Comparison of ENCODE assay signal across 18 mouse cellular contexts in the genomic region with DNA sequence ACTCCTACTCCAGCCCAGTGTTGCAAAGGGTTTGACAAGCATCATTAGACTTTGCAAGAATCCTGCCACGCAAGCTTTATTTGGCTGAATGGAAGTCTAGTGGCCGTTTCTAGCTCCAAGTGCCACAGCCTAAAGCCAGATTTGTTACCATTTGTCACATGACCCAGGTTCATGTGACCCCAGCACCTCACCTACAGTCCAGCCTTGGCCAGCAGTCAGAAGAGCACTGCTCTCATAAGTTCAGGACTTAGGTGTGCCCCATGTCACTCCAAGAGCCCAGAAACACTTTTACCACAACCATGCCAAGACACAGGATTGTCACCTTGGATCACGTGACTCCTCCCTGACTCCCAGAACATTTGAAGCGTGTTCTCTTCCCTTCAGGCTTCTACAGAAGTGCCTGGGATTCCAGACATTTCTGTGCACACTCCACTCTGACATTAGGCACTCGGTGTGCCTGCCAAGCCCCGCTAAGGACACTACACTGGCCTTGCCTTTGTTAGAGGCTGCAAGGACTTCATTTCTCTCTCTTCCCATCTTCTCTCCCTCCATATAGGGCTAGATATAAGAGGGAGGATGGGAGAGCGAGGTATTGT. TPM values are rescaled to one million over a fixed set of nuclear protein-coding genes. Genes with fewer than 3 reads are reported as not detected.
A peak's percentile ranks its signal among the peaks of the same experiment; 100 is the strongest.
DNase-seq lines count a peak whose midpoint lies in the region; ATAC-seq and TF ChIP-seq lines count a peak whose summit lies in the region.
"Had no signal": no experiment of that assay in that cellular context is flagged by ENCODE, and none has a peak within 500 bp of the region (broad histone marks: within the 10 kb centered on the region; RNA-seq: fewer than 3 reads in every experiment).

No protein-coding gene starts in this region.

- 46% methylated on average over 7 of the region's 7 CpGs for WGBS in embryonic facial prominence, embryonic 14.5 days
- WGBS in heart, embryonic 16.5 days: 41% methylated on average over 7 of the region's 7 CpGs
- WGBS in lung, postnatal 0 days: 41% methylated on average over 7 of the region's 7 CpGs

- H3K4me2 ChIP-seq in embryonic facial prominence, embryonic 14.5 days (ENCODE audit: low read depth, low read length): no peak overlapping the region
- H3K4me2 ChIP-seq in heart, embryonic 16.5 days (ENCODE audit: low read depth, low read length): peak overlapping the region; percentile 20; the same call in 1 of the 2 replicates
- no peak overlapping the region for H3K4me2 ChIP-seq in lung, postnatal 0 days (replicated peaks; ENCODE audit: low read depth, low read length)
- H3K4me2 ChIP-seq: liver, embryonic 15.5 days had no signal

- no peak; the same call in 1 of the 2 replicates for ATAC-seq in embryonic facial prominence, embryonic 14.5 days (ENCODE audit: low read depth)
- ATAC-seq in heart, embryonic 16.5 days (replicated peaks; ENCODE audit: extremely low read depth, insufficient read depth, low FRiP score): peak; percentile 68
- peak; percentile 97 for ATAC-seq in lung, postnatal 0 days

- no peaks in the 10 kb centered on the region for H3K36me3 ChIP-seq in embryonic facial prominence, embryonic 14.5 days (ENCODE audit: control insufficient read depth, insufficient read depth, low read length)
- H3K36me3 ChIP-seq in heart, embryonic 16.5 days (ENCODE audit: control insufficient read depth, insufficient read depth): no peaks in the 10 kb centered on the region
- H3K36me3 ChIP-seq in lung, postnatal 0 days (ENCODE audit: insufficient read depth, low read length): no peaks in the 10 kb centered on the region
- H3K36me3 ChIP-seq: forebrain, embryonic 10.5 days; liver, embryonic 15.5 days; midbrain, embryonic 10.5 days had no signal

- peaks cover 19% of the 10 kb centered on the region for H3K4me1 ChIP-seq in embryonic facial prominence, embryonic 14.5 days (ENCODE audit: control insufficient read depth, insufficient read depth, low read length)
- H3K4me1 ChIP-seq in heart, embryonic 16.5 days (ENCODE audit: control insufficient read depth, insufficient read depth, low read length): peaks cover 29% of the 10 kb centered on the region
- no peaks in the 10 kb centered on the region for H3K4me1 ChIP-seq in lung, postnatal 0 days (ENCODE audit: insufficient read depth, low read depth, low read length)
- H3K4me1 ChIP-seq: forebrain, embryonic 10.5 days; liver, embryonic 15.5 days; midbrain, embryonic 10.5 days had no signal

- DNase-seq in gastrocnemius, adult 18-20 months (ENCODE audit: low spot score): peak; percentile 42
- DNase-seq in gastrocnemius, postnatal 10 days: no peak
- DNase-seq in embryonic facial prominence, embryonic 14.5 days (ENCODE audit: low spot score): peak; percentile 7
- peak; percentile 72 for DNase-seq in lung, postnatal 0 days (ENCODE audit: low spot score)
- no peak for DNase-seq in spleen, postnatal 4 days (ENCODE audit: low spot score in 2 of 2)
- DNase-seq in ovary, adult 18-20 months (ENCODE audit: low spot score): no peak
- DNase-seq in adrenal gland, postnatal 10 days: no peak
- DNase-seq: adrenal gland, adult 2 months; gastrocnemius, postnatal 14 days; kidney, postnatal 25 days had no signal

- no peaks in the 10 kb centered on the region for H3K27me3 ChIP-seq in embryonic facial prominence, embryonic 14.5 days (replicated peaks; ENCODE audit: control insufficient read depth, insufficient read depth, low read length)
- no peaks in the 10 kb centered on the region for H3K27me3 ChIP-seq in heart, embryonic 16.5 days (ENCODE audit: control insufficient read depth, insufficient read depth, low read length)
- no peaks in the 10 kb centered on the region for H3K27me3 ChIP-seq in lung, postnatal 0 days (replicated peaks; ENCODE audit: insufficient read depth, low read length)
- H3K27me3 ChIP-seq: liver, embryonic 15.5 days had no signal

- peak; percentile 97 for TF ChIP-seq EP300 in lung, postnatal 0 days (IDR thresholded peaks at IDR 0.05)

- no peak for TF ChIP-seq CTCF in lung, postnatal 0 days (IDR thresholded peaks at IDR 0.05)

- no peaks in the 10 kb centered on the region for H3K9me3 ChIP-seq in embryonic facial prominence, embryonic 14.5 days (ENCODE audit: control insufficient read depth, low read length)
- no peaks in the 10 kb centered on the region for H3K9me3 ChIP-seq in heart, embryonic 16.5 days (replicated peaks; ENCODE audit: control insufficient read depth, low read length)
- no peaks in the 10 kb centered on the region for H3K9me3 ChIP-seq in lung, postnatal 0 days (ENCODE audit: low read length)
- H3K9me3 ChIP-seq: forebrain, embryonic 10.5 days; liver, embryonic 15.5 days; midbrain, embryonic 10.5 days had no signal

- H3K9ac ChIP-seq in embryonic facial prominence, embryonic 14.5 days (ENCODE audit: low read depth, low read length): no peak overlapping the region
- peak overlapping the region; percentile 13; the same call in 1 of the 2 replicates for H3K9ac ChIP-seq in heart, embryonic 16.5 days (ENCODE audit: low read length)
- no peak overlapping the region for H3K9ac ChIP-seq in lung, postnatal 0 days (replicated peaks; ENCODE audit: low read depth)
- H3K9ac ChIP-seq: liver, embryonic 15.5 days had no signal

- H3K4me3 ChIP-seq in embryonic facial prominence, embryonic 14.5 days (ENCODE audit: low read depth, low read length): no peak overlapping the region
- H3K4me3 ChIP-seq in heart, embryonic 16.5 days (ENCODE audit: low read length): no peak overlapping the region
- H3K4me3 ChIP-seq in lung, postnatal 0 days (ENCODE audit: low read depth, low read length): no peak overlapping the region
- H3K4me3 ChIP-seq: forebrain, embryonic 10.5 days; liver, embryonic 15.5 days; midbrain, embryonic 10.5 days had no signal

- H3K27ac ChIP-seq in embryonic facial prominence, embryonic 14.5 days (replicated peaks; ENCODE audit: low read depth, low read length): peak overlapping the region; percentile 78
- peak overlapping the region; percentile 85 for H3K27ac ChIP-seq in heart, embryonic 16.5 days (ENCODE audit: low read length)
- 0 out of 2 replicates have a peak overlapping the region, but pooled peaks have one; percentile 32 for H3K27ac ChIP-seq in lung, postnatal 0 days (ENCODE audit: low read length)
- H3K27ac ChIP-seq: forebrain, embryonic 10.5 days; liver, embryonic 15.5 days; midbrain, embryonic 10.5 days had no signal

RNA-seq across cellular contexts. Expression of gene Ckmt2, which starts 2.9 kb away (rescaled TPM):
- total RNA-seq in gastrocnemius, adult 18-20 months (2021): 1,000 to 10,000 TPM; 1,267 to 1,509 TPM
- total RNA-seq in gastrocnemius, postnatal 10 days (2021): 100 to 1,000 TPM; 318 to 430 TPM
- 6.4 and 17.7 TPM in 2 replicates for polyA plus RNA-seq in embryonic facial prominence, embryonic 14.5 days (2014; fragmentation: Nextera tagmentation; extraction: Ambion mirVana)
- 83.5 and 94.8 TPM in 2 replicates for polyA plus RNA-seq in heart, embryonic 16.5 days (2015; fragmentation: Nextera tagmentation; extraction: Ambion mirVana)
- polyA plus RNA-seq in lung, postnatal 0 days (2015; fragmentation: Nextera tagmentation; extraction: Ambion mirVana): 0.20 and 0.44 TPM in 2 replicates
- total RNA-seq in adrenal gland, postnatal 10 days (2021): 100 to 1,000 TPM in 1 of 2 experiments, 1 to 10 TPM in 1; 8.6 to 132 TPM
- total RNA-seq: adrenal gland, adult 2 months; left cerebral cortex, adult 18-20 months had no signal
- polyA plus RNA-seq: adrenal gland, adult 2 months; C2C12; cortical plate, adult 2 months; forebrain, embryonic 10.5 days; midbrain, embryonic 10.5 days; thymus, postnatal 0 days had no signal

Comparison
In these comparisons a context has a peak if more than half of its experiments do, and no peak if none do; other contexts are left out.
1. DNase-seq: peak in gastrocnemius, adult 18-20 months (single experiment), embryonic facial prominence, embryonic 14.5 days (single experiment) and lung, postnatal 0 days (single experiment); none in gastrocnemius, postnatal 10 days (single experiment), spleen, postnatal 4 days (0 of 2), ovary, adult 18-20 months (single experiment) and adrenal gland, postnatal 10 days (single experiment).
2. H3K27ac ChIP-seq: peak in every context shown above with its lines; median percentile 85 in heart, embryonic 16.5 days; 78 in embryonic facial prominence, embryonic 14.5 days; 32 in lung, postnatal 0 days.